Mouse (Mus musculus) heart, adult 2 months (tissue): ENCODE data around the gene Coq5.

Experiments
- CTCF ChIP-seq: fragments of 200-600 bp; IDR thresholded peaks from 2 replicates; pipeline ENCODE4 v1.8.1; 2022; ENCODE audit warnings: antibody characterized with exemption, mild to moderate bottlenecking, moderate library complexity
- EP300 ChIP-seq: fragments of 200-500 bp; IDR thresholded peaks from 2 replicates; pipeline ENCODE4 v1.6.1; 2011; ENCODE audit warnings: low read depth, low read length, control low read depth; ENCODE audit not compliant: insufficient read depth
- POLR2A ChIP-seq: fragments of 200-500 bp; IDR thresholded peaks from 2 replicates; pipeline ENCODE4 v1.6.1; 2011; ENCODE audit warnings: mild to moderate bottlenecking, low read depth, low read length, control low read depth; ENCODE audit not compliant: insufficient read depth

DNA sequence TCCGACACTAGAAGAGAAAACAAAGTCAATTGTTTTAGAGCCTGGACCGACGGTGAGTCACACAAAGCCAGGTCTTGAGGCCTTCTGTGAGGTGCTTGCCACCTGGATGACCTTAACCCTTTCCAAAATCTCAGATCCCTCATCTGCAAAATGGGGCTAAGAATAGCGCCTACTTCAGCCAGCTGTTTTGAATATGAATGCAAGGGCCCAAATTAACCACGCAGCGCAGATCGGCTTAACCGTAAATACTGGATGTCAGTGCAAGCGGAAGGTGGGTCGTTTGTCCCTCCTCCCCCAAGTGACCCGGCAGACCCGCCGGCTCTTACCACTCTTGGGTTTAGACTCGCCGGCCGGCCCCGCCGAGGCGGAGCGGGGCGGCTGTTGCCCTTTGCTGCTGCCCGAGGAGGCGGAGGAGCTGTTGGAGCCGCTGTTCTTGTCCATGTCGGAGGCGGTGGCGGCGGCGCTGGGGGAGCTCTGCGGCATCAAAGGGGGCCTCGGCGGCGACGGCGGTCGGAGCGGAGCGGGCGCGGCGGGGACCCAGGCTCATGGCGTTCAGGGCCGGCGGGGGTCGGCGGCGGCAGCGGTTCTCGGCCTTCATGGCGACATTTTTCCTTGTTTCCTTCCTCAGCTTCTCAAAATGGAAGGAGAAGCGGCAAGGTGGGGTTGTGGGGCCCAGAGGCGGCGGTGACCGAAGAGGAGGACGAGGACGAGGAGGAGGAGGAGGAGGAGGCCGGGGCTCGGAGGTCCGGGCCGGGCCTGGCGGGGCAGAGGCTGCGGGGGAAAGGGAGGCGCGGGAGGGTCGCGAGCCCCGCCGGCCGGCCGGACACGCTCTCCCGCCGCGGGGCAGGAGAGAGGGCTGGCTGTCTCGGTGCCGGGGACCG is 7.3 kb upstream of the Coq5 start:
- TF ChIP-seq CTCF: no peak
- TF ChIP-seq POLR2A: no peak
- TF ChIP-seq EP300: no peak
